Comparison of ENCODE assay signal across 24 mouse cellular contexts in genomic region chr3:93403936-93404335, GRCm38 (mm10). TPM values are rescaled to one million over a fixed set of nuclear protein-coding genes. Genes with fewer than 3 reads are reported as not detected.
DNase-seq lines count a peak whose midpoint lies in the region; ATAC-seq and TF ChIP-seq lines count a peak whose summit lies in the region.
"Had no signal": no experiment of that assay in that cellular context is flagged by ENCODE, and none has a peak within 500 bp of the region (broad histone marks: within the 10 kb centered on the region; RNA-seq: fewer than 3 reads in every experiment).

No protein-coding gene starts in this region.

- H3K4me2 ChIP-seq in limb, embryonic 14.5 days (replicated peaks; ENCODE audit: low read depth, low read length, severe bottlenecking): no peak overlapping the region
- H3K4me2 ChIP-seq in lung, embryonic 15.5 days: no peak overlapping the region
- no peak overlapping the region for H3K4me2 ChIP-seq in lung, postnatal 0 days (replicated peaks; ENCODE audit: low read depth, low read length)
- H3K4me2 ChIP-seq: embryonic facial prominence, embryonic 13.5 days; forebrain, embryonic 13.5 days; forebrain, embryonic 15.5 days had no signal

- no peaks in the 10 kb centered on the region for H3K36me3 ChIP-seq in limb, embryonic 14.5 days (ENCODE audit: control insufficient read depth, insufficient read depth, low read length)
- H3K36me3 ChIP-seq in limb, embryonic 10.5 days: no peaks in the 10 kb centered on the region
- no peaks in the 10 kb centered on the region for H3K36me3 ChIP-seq in lung, embryonic 15.5 days
- no peaks in the 10 kb centered on the region for H3K36me3 ChIP-seq in lung, postnatal 0 days (ENCODE audit: insufficient read depth, low read length)
- H3K36me3 ChIP-seq: embryonic facial prominence, embryonic 13.5 days; forebrain, embryonic 15.5 days had no signal

- H3K9ac ChIP-seq in limb, embryonic 14.5 days (ENCODE audit: low read depth, low read length, severe bottlenecking): no peak overlapping the region
- no peak overlapping the region for H3K9ac ChIP-seq in lung, embryonic 15.5 days
- no peak overlapping the region for H3K9ac ChIP-seq in lung, postnatal 0 days (replicated peaks; ENCODE audit: low read depth)
- H3K9ac ChIP-seq: embryonic facial prominence, embryonic 13.5 days; forebrain, embryonic 13.5 days; forebrain, embryonic 15.5 days; forebrain, postnatal 0 days had no signal

- TF ChIP-seq EP300 in lung, postnatal 0 days (IDR thresholded peaks at IDR 0.05): no peak

- H3K4me3 ChIP-seq in limb, embryonic 14.5 days (replicated peaks; ENCODE audit: low read length): no peak overlapping the region
- no peak overlapping the region for H3K4me3 ChIP-seq in limb, embryonic 10.5 days
- H3K4me3 ChIP-seq in lung, embryonic 15.5 days: no peak overlapping the region
- H3K4me3 ChIP-seq in lung, postnatal 0 days (ENCODE audit: low read depth, low read length): no peak overlapping the region
- H3K4me3 ChIP-seq: embryonic facial prominence, embryonic 13.5 days; forebrain, embryonic 13.5 days; forebrain, embryonic 15.5 days had no signal

- peak; percentile 41 for DNase-seq in limb, embryonic 14.5 days (ENCODE audit: low spot score)
- no peak for DNase-seq in limb, embryonic 10.5 days (ENCODE audit: low spot score)
- no peak for DNase-seq in lung, postnatal 14 days
- peak; percentile 33 for DNase-seq in lung, postnatal 0 days (ENCODE audit: low spot score)
- DNase-seq in lung, adult 18-20 months: no peak
- DNase-seq in thymus, postnatal 10 days (ENCODE audit: low spot score in 2 of 2): no peak
- DNase-seq: adrenal gland, adult 2 months; adrenal gland, postnatal 10 days; adrenal gland, postnatal 25 days; cerebellum, adult 11 months; cerebellum, adult 18-20 months; cerebellum, adult 8-10 months; cerebellum, adult 9-11 months; cerebellum, postnatal 14 days; cerebellum, postnatal 36 days; embryo, embryonic 11 days; forebrain, postnatal 0 days had no signal

- H3K27ac ChIP-seq in limb, embryonic 14.5 days (replicated peaks; ENCODE audit: low read depth, low read length): no peak overlapping the region
- H3K27ac ChIP-seq in limb, embryonic 10.5 days: no peak overlapping the region
- H3K27ac ChIP-seq in lung, embryonic 15.5 days: peak overlapping the region; percentile 19; the same call in 1 of the 2 replicates
- no peak overlapping the region for H3K27ac ChIP-seq in lung, postnatal 0 days (ENCODE audit: low read length)
- H3K27ac ChIP-seq: embryonic facial prominence, embryonic 13.5 days; forebrain, embryonic 13.5 days; forebrain, embryonic 15.5 days had no signal

- TF ChIP-seq CTCF in lung, postnatal 0 days (IDR thresholded peaks at IDR 0.05): no peak

- no peak for TF ChIP-seq POLR2A in limb, embryonic 14.5 days (IDR thresholded peaks at IDR 0.05; ENCODE audit: borderline replicate concordance, extremely low read depth, insufficient read depth, insufficient read length)

- WGBS in limb, embryonic 14.5 days: 87% methylated on average over 3 of the region's 3 CpGs
- WGBS in limb, embryonic 10.5 days: 87% methylated on average over 3 of the region's 3 CpGs
- WGBS in lung, embryonic 15.5 days: 83% methylated on average over 3 of the region's 3 CpGs
- WGBS in lung, postnatal 0 days: 69% methylated on average over 3 of the region's 3 CpGs

- H3K4me1 ChIP-seq in limb, embryonic 14.5 days (ENCODE audit: control insufficient read depth, insufficient read depth, low read length): no peaks in the 10 kb centered on the region
- H3K4me1 ChIP-seq in limb, embryonic 10.5 days: no peaks in the 10 kb centered on the region
- no peaks in the 10 kb centered on the region for H3K4me1 ChIP-seq in lung, embryonic 15.5 days
- H3K4me1 ChIP-seq in lung, postnatal 0 days (ENCODE audit: insufficient read depth, low read depth, low read length): no peaks in the 10 kb centered on the region
- H3K4me1 ChIP-seq: embryonic facial prominence, embryonic 13.5 days; forebrain, embryonic 13.5 days; forebrain, embryonic 15.5 days had no signal

- ATAC-seq in limb, embryonic 14.5 days (ENCODE audit: low FRiP score, low read depth): no peak
- no peak for ATAC-seq in lung, embryonic 15.5 days (ENCODE audit: borderline replicate concordance, extremely low read depth, low FRiP score, low TSS enrichment)
- ATAC-seq in lung, postnatal 0 days: no peak
- ATAC-seq: forebrain, embryonic 13.5 days; forebrain, embryonic 15.5 days; forebrain, postnatal 0 days had no signal

- H3K27me3 ChIP-seq in limb, embryonic 14.5 days (ENCODE audit: control insufficient read depth, insufficient read depth, low read length): no peaks in the 10 kb centered on the region
- no peaks in the 10 kb centered on the region for H3K27me3 ChIP-seq in limb, embryonic 10.5 days (ENCODE audit: low read depth, poor library complexity, severe bottlenecking)
- H3K27me3 ChIP-seq in lung, embryonic 15.5 days: no peaks in the 10 kb centered on the region
- no peaks in the 10 kb centered on the region for H3K27me3 ChIP-seq in lung, postnatal 0 days (replicated peaks; ENCODE audit: insufficient read depth, low read length)
- H3K27me3 ChIP-seq: embryonic facial prominence, embryonic 13.5 days; forebrain, embryonic 13.5 days; forebrain, embryonic 15.5 days had no signal

- no peaks in the 10 kb centered on the region for H3K9me3 ChIP-seq in limb, embryonic 14.5 days (ENCODE audit: control insufficient read depth, low read length)
- no peaks in the 10 kb centered on the region for H3K9me3 ChIP-seq in limb, embryonic 10.5 days (replicated peaks)
- no peaks in the 10 kb centered on the region for H3K9me3 ChIP-seq in lung, embryonic 15.5 days
- no peaks in the 10 kb centered on the region for H3K9me3 ChIP-seq in lung, postnatal 0 days (ENCODE audit: low read length)
- H3K9me3 ChIP-seq: embryonic facial prominence, embryonic 13.5 days; forebrain, embryonic 13.5 days; forebrain, embryonic 15.5 days had no signal

RNA-seq across cellular contexts. Expression of gene Rptn, which starts 10.4 kb away (rescaled TPM):
- polyA plus RNA-seq in limb, embryonic 14.5 days (2012; rRNA removed): not detected in 2 replicates
- not detected in 2 replicates for polyA plus RNA-seq in limb, embryonic 14.5 days (2014; fragmentation: Nextera tagmentation; extraction: Ambion mirVana)
- polyA plus RNA-seq in limb, embryonic 10.5 days (2016; fragmentation: Nextera tagmentation; extraction: Ambion mirVana): not detected in 2 replicates
- not detected in 2 replicates for polyA plus RNA-seq in lung, embryonic 15.5 days (2015; fragmentation: Nextera tagmentation; extraction: Ambion mirVana)
- 0.04 TPM in 1 of 2 replicates, not detected in the other for polyA plus RNA-seq in lung, postnatal 0 days (2015; fragmentation: Nextera tagmentation; extraction: Ambion mirVana)
- polyA plus RNA-seq: adrenal gland, adult 2 months; brain, embryonic 14.5 days; C2C12; embryonic facial prominence, embryonic 13.5 days; forebrain, embryonic 11.5 days; forebrain, embryonic 13.5 days; forebrain, embryonic 15.5 days; forebrain, postnatal 0 days had no signal

RNA-seq across cellular contexts. Expression of gene Tchh, which starts 38.2 kb away (rescaled TPM):
- 0.54 and 1.3 TPM in 2 replicates for polyA plus RNA-seq in limb, embryonic 14.5 days (2012; rRNA removed)
- polyA plus RNA-seq in limb, embryonic 14.5 days (2014; fragmentation: Nextera tagmentation; extraction: Ambion mirVana): 2.5 and 2.6 TPM in 2 replicates
- polyA plus RNA-seq in limb, embryonic 10.5 days (2016; fragmentation: Nextera tagmentation; extraction: Ambion mirVana): 0.16 and 0.21 TPM in 2 replicates
- polyA plus RNA-seq in lung, embryonic 15.5 days (2015; fragmentation: Nextera tagmentation; extraction: Ambion mirVana): 2.3 and 3.3 TPM in 2 replicates
- polyA plus RNA-seq in lung, postnatal 0 days (2015; fragmentation: Nextera tagmentation; extraction: Ambion mirVana): 4.2 and 5.1 TPM in 2 replicates

Comparison
In these comparisons a context has a peak if more than half of its experiments do, and no peak if none do; other contexts are left out.
1. DNase-seq: peak in limb, embryonic 14.5 days (single experiment) and lung, postnatal 0 days (single experiment); none in limb, embryonic 10.5 days (single experiment), lung, postnatal 14 days (single experiment), lung, adult 18-20 months (0 of 2) and thymus, postnatal 10 days (0 of 2).